Mouse (Mus musculus) macrophage (primary cell): ENCODE results near the gene Kremen2. TPM values are rescaled to one million over a fixed set of nuclear protein-coding genes. Genes with fewer than 3 reads are reported as not detected.
A peak's percentile ranks its signal among the peaks of the same experiment; 100 is the strongest.

Experiments used
- H3K27ac ChIP-seq: fragments of 350-480 bp; formaldehyde crosslinking; 2 replicates; pipeline ENCODE4 v1.9.0; 2021
- H3K36me3 ChIP-seq: fragments of 350-480 bp; formaldehyde crosslinking; 2 replicates; pipeline ENCODE4 v1.9.0; 2021; ENCODE audit errors: inconsistent target
- H3K4me3 ChIP-seq: fragments of 350-480 bp; formaldehyde crosslinking; 2 replicates; pipeline ENCODE4 v1.9.0; 2021; ENCODE audit errors: inconsistent target
- H3K79me2 ChIP-seq: fragments of 350-480 bp; formaldehyde crosslinking; 2 replicates; pipeline ENCODE4 v1.9.0; 2021; ENCODE audit errors: inconsistent target
- WGBS: methylation state at CpG from one replicate; pipeline ENCODE4 v1.1.7; 2026; ENCODE audit warnings: inconsistent platforms; ENCODE audit not compliant: missing documents; 5-methylcytosine and 5-hydroxymethylcytosine counted together
- polyA plus RNA-seq: library from polyadenylated mRNA; stranded (reverse); fragments of 250-400 nt; gene quantifications from 3 replicates; pipeline ENCODE4 v1.2.4, GENCODE M21; 2018; ENCODE audit warnings: inconsistent platforms

The Kremen2 gene
- polyA plus RNA-seq, 1 experiment from 2014 or later, result not detected

DNA sequence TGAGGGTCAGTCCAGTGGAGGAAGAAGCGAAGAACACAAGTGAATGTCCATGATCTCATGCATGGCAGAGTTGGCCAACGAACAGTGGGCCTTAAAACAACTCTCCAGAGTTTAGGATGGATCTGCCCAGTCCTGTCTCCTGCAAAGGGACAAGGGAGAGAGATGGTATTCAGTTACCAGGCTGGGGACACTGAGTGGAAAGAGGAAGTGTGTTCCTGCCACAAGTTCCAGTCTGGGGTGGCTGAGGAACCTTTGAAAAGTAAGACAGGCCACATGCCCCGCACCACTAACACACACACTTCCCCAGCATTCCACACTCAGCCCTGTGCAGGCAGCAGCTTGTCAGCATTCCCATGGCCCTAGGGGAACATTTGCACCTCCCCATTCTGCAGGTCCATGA lies 1.1 kb upstream of the Kremen2 start:
- Histone ChIP-seq H3K4me3 (no peak overlapping the region), H3K79me2 (no peaks in the 10 kb centered on the region), H3K27ac (no peak overlapping the region), H3K36me3 (no peaks in the 10 kb centered on the region)
- WGBS, result 64% methylated on average over 3 of the region's 3 CpGs

GRCm38 (mm10) chr17:23746311-23746710 lies 678 bp upstream of the Kremen2 start:
- 59% methylated on average over 12 of the region's 12 CpGs for WGBS
- no peaks in the 10 kb centered on the region for H3K36me3 ChIP-seq
- H3K27ac ChIP-seq, result no peak overlapping the region
- no peak overlapping the region for H3K4me3 ChIP-seq
- no peaks in the 10 kb centered on the region for H3K79me2 ChIP-seq

DNA sequence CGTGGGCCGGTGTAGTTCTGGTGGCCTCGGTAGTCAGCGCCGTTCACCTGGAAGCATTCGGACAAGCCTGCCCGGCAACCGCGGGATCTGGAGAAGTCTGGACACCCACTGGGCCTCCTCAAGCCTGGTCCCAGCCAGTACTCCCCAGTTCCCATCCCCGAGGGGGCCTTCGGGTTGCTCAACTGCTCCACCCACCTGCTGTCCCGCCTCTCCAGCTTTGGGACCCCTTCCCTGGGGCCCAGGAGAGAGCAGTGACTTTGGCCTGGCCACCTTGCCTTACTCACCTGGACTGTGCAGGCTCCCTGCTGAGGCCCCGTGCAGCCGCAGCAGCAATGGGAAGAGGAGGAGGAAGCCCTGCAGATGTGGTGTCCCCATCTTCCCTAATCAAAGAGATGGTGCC lies 982 bp downstream of the Kremen2 start:
- Histone ChIP-seq H3K4me3 (no peak overlapping the region), H3K79me2 (no peaks in the 10 kb centered on the region), H3K36me3 (no peaks in the 10 kb centered on the region), H3K27ac (no peak overlapping the region)
- WGBS, result 19% methylated on average over 14 of the region's 14 CpGs

GRCm38 (mm10) chr17:23744076-23744475 lies 1.6 kb downstream of the Kremen2 start:
- 68% methylated on average over 8 of the region's 8 CpGs for WGBS
- Histone ChIP-seq H3K36me3 (no peaks in the 10 kb centered on the region), H3K79me2 (no peaks in the 10 kb centered on the region), H3K4me3 (no peak overlapping the region), H3K27ac (no peak overlapping the region)

GRCm38 (mm10) chr17:23742941-23743340 lies 2.7 kb downstream of the Kremen2 start:
- WGBS, result 81% methylated on average over 11 of the region's 12 CpGs
- Histone ChIP-seq H3K79me2 (no peaks in the 10 kb centered on the region), H3K4me3 (no peak overlapping the region), H3K36me3 (no peaks in the 10 kb centered on the region), H3K27ac (no peak overlapping the region)

GRCm38 (mm10) chr17:23742210-23742793 lies 3.3 kb downstream of the Kremen2 start:
- no peak overlapping the region for H3K4me3 ChIP-seq
- 16% methylated on average over 44 of the region's 44 CpGs for WGBS
- no peaks in the 10 kb centered on the region for H3K79me2 ChIP-seq
- H3K36me3 ChIP-seq, result no peaks in the 10 kb centered on the region
- no peak overlapping the region for H3K27ac ChIP-seq

DNA sequence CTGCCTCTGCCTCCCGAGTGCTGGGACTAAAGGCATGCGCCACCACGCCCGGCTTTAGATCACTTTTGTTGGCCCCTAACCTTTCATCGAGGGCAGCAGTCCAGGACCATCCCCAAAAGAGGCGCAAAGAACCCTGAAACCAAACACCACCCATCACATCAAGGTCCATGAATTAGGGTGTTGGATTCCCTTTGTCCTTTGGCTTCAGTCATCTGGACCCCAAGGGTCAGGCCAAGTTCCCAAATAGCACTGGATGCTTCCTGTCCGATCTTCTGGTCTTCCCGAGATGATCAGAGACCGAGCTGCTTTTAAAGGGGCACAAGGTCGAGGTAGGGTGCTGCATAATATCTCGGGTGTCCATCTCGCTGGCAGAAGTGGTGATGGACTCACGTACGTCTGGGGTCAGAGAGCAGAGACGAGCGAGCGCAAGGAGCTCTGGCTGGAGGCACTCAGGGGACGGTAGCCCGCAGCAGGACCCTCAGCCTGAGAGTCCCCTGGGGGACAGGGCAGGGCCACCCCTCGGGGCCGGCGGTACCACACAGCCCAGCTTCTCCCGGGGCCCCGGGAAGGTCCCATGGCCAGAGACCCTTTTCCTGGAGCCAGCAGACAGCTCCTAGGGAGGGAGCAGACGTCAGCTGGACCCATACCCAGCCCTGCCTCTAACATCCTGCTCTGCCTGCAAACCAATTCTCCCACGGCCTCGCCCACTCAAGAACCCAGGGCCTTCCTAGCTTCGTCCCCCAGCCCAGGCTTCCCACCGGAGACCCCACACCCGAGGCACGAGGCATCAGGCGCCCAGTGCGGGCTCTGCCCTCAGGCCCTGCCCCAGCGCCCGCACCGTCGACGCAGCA lies 4.0 kb downstream of the Kremen2 start:
- H3K27ac ChIP-seq, result no peak overlapping the region

GRCm38 (mm10) chr17:23740598-23741021 lies 5.0 kb downstream of the Kremen2 start, which contains the start of gene Paqr4:
Gene Paqr4, minus strand, starts transcription at chr17:23740867.
- 10% methylated on average over 10 of the region's 13 CpGs for WGBS
- H3K27ac ChIP-seq, result no peak within 1 kb of the TSS

More for the DNA sequence above, 4.0 kb downstream of the Kremen2 start:
- WGBS, result 54% methylated on average over 38 of the region's 38 CpGs
- Histone ChIP-seq H3K79me2 (no peaks in the 10 kb centered on the region), H3K4me3 (no peak overlapping the region), H3K36me3 (no peaks in the 10 kb centered on the region)

DNA sequence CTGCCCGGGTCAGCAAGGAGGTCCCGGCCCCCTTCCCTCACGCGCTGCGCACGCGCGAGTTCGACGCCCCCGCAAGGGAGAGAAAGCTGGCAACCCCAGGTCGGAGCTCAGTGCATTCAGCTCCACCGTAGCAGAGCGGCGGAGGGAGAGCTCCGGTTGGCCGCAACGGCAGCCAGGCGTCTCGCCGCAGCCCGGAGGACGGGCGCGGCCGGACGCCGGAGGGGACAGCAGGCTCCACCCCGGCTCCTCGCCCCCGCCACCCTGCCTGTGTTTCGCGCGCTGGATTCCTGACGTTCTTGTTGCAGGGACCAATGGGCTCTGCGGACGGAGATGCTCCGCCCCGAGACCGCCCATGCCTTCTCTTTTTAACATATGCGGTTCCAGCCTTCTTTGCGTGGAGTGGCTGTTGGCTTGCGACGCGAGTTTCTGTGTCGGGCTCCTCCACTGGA lies 5.5 kb downstream of the Kremen2 start:
- Histone ChIP-seq H3K79me2 (no peaks in the 10 kb centered on the region), H3K4me3 (peak overlapping the region; percentile 26), H3K36me3 (no peaks in the 10 kb centered on the region), H3K27ac (no peak overlapping the region)
- WGBS, result 1% methylated on average over 42 of the region's 46 CpGs

More at GRCm38 (mm10) chr17:23740598-23741021, 5.0 kb downstream of the Kremen2 start, which contains the start of gene Paqr4:
- Histone ChIP-seq H3K4me3 (peak within 1 kb of the TSS; percentile 26), H3K79me2 (no peaks in the 10 kb centered on the region), H3K36me3 (no peaks in the 10 kb centered on the region)

DNA sequence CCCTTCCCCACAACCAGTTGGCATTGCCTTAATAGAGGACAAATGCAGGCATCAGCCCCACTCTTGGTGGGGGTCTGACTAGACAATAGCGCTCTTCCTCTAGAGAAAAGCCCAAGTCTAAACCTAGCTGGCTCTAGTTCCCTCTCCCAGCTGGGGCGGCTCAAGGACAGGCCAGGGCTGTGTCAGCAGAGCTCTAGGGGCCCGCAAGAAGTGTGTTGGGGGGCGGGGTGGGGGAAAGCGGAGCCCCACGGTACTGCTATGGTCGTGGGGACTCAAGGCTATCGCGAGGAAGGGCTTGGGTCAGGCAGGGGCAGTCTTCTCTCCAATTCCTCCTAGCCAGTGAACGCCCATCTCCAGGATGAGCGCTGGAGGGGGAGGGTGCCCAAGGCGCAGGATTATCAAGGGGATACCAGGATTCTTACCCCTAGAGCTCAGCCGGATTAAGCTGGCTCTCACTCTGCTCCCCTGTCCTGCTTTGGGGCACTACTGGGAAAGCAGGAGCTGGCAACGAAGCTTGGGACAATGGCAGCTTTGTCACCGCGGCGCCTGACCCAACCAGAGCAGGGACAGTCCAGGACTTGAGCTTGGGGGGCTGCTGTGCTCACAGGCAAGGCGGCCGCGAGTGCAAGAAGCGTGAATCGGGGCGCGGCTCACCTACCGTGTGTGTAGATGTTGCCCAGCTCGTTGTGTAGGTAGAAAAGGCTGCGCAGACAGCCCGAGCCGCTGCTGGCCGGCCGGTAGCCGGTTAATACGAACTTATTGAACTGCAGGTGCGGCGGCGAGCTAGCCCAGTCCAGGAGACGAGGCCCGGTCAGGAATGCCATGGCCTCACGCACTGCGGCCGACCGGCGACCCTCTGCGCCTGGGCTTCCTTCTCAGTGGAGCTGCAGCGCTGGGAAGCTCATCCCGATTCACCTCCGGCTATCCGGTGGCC lies 6.2 kb downstream of the Kremen2 start:
- 7% methylated on average over 45 of the region's 48 CpGs for WGBS
- Histone ChIP-seq H3K4me3 (peak overlapping the region; percentile 26), H3K27ac (no peak overlapping the region), H3K36me3 (no peaks in the 10 kb centered on the region), H3K79me2 (no peaks in the 10 kb centered on the region)

DNA sequence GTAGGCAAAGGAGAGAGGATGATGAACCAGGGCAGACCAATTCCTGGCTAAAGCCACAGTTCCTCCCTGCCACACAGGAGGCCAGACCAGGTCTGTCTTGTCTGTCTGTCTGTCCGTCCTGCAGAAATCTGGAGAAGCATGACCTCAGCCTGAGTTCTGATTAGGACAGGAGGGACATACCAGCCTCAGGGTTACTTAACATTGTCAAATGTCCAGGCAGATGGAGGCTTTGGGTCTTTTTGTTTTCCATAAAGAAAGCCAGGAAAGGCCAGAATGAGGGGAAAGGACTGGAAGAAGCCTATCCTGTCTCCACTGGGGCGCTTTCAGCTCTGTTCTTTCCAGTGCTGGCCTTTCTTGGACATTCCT lies 6.8 kb downstream of the Kremen2 start:
- Histone ChIP-seq H3K4me3 (0 out of 2 replicates have a peak overlapping the region, but pooled peaks have one; percentile 26), H3K36me3 (no peaks in the 10 kb centered on the region), H3K79me2 (no peaks in the 10 kb centered on the region), H3K27ac (no peak overlapping the region)
- 94% methylated on average over 2 of the region's 2 CpGs for WGBS

DNA sequence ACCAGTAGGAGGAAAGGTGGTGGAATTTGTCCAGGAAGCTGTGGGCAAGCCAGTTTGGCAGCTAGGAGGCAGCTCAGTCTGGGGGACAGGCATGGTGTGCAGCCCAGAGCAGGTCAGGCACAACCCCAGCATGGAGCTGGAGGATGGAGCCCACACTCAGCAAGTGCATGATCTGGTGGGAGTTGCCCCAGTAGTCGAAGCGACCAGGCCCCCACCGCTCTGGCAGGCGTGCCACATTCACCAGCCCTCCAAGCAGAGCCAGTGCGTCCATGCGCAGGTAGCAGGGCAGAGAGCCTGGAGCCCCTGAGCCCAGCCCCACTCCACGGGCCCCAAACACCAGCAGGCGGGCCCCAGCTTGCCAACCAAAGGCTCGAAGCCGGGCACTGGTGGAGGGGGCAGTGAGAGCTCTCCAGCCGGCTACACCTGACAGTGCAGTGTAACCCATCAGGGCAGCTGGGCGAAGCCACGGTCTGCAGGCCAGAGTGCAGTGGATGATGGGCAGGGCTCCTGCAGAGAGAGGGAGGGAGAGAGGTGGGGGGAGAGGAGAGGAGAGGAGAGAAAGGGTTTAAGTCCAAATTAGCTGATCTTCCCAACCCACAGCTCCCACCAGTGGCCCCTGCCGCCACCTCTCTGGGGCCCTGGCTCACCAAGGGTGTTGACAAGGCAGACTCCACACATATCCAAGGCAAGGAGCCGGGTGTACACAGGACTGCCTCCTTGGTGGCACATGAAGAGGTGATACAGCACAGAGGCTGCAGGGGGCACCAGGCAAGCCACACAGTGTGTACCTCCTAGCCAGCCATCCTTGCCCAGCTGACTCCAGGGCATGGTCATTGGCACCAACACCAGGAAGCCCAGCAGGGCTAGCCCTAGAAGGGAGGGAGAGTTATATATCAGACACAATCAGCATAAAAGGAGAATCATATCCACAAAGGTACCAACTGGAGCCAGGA lies 7.9 kb downstream of the Kremen2 start:
- 95% methylated on average over 13 of the region's 15 CpGs for WGBS

DNA sequence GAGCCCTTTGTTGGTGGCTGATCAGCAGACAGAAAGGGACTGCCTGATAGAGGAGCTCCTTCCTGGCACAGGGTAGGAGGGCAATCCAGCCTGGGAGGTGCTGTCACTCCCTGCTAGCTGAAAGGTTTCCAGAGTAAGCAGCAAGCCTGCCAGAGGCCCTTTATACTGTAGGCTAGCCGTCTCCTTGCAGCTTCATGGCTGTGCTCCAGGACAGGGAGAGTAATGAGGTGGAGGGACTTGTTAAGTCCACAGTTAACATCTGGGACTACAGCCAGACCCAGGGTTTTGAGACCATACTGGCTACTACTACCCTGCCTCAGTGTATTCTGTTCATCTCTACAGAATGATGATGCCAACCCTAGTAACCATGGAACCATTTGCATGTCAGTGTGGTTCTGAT lies 11.3 kb downstream of the Kremen2 start:
- Histone ChIP-seq H3K79me2 (no peaks in the 10 kb centered on the region), H3K4me3 (no peak overlapping the region), H3K27ac (no peak overlapping the region), H3K36me3 (no peaks in the 10 kb centered on the region)
- WGBS, result 91% methylated on average over 1 of the region's 1 CpGs

More for the DNA sequence above, 7.9 kb downstream of the Kremen2 start:
- no peak overlapping the region for H3K27ac ChIP-seq
- H3K79me2 ChIP-seq, result no peaks in the 10 kb centered on the region
- no peak overlapping the region for H3K4me3 ChIP-seq
- no peaks in the 10 kb centered on the region for H3K36me3 ChIP-seq
